Mouse (Mus musculus): ENCODE measurements at regions not wholly inside any gene's neighbourhood (a gene's known extent, or its start where the extent isn't known, plus 50 kb on each side); places are given as distances from the start of the nearest gene placed in this dataset.

DNA sequence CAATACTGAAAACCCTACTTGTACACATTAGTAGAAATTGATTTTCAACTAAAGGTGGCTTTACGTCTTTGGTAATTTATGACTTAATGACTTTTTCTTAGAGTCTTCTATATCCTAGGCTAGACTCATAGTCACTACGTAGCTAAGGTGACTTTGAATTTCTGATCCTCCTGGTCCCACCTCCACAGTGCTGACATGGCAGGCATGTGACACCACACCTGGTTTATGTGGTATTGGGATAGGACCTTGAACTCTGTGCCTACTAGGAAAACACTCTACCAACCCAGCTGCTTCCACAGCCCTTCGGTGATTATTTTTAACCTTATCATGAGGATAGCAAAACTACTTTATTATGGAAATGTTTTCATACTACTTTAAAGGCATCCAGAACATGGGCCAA is 51.5 kb upstream of the D7Ertd443e start:
- no peak for DNase-seq (ENCODE audit: low spot score)

DNA sequence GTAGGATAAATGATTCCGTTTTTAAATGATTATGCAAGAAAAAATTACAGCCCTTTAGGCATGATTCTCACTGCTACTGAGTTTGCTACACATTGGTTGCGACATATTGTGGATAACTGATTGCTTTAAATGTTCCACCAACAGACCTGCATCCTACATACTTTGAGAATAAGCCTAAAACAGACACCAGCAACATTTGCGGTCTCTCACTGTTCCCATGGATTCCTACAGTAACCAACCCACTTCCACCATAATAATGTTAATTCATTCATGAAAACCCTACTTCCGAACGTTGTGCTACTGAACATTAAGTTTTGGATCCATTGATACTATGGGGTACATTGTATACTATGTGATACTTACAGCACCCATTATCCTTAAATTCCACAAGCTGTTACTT is 53.8 kb upstream of the D7Ertd443e start:
- no peak for DNase-seq (ENCODE audit: low spot score)

DNA sequence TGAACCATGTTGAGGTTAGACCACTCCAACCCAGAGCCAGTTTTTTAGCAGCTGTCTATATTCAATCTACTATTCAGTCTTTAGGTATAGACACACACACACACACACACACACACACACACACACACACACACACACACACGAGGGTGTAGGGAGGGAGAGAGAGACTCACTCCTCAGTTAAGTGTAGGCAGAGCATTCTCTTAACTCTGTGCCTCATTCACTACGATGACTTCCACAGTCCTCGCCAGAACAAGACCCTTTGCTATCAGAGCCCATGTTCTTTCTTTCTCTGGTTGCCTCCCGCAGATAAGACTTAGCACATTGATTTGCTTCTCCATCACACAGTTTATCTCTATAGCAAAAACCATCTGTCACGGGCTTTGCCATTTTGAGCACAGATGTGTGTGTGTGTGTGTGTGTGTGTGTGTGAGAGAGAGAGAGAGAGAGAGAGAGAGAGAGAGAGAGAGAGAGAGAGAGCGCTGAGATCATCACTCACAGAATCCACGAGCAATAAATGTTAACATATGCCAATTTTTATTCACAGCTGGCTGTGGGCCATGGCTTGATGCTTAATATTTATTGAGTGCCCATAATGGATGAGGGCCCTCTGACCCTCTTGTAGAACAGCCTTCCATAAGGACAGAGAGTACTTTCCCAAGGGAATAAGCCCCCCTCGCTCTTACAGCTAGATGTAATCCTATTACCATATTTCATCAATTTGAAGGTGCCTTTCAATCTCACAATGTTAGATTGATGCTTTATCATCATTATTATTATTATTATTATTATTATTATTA is 59.7 kb upstream of the D7Ertd443e start:
- no peak for DNase-seq (ENCODE audit: low spot score)

DNA sequence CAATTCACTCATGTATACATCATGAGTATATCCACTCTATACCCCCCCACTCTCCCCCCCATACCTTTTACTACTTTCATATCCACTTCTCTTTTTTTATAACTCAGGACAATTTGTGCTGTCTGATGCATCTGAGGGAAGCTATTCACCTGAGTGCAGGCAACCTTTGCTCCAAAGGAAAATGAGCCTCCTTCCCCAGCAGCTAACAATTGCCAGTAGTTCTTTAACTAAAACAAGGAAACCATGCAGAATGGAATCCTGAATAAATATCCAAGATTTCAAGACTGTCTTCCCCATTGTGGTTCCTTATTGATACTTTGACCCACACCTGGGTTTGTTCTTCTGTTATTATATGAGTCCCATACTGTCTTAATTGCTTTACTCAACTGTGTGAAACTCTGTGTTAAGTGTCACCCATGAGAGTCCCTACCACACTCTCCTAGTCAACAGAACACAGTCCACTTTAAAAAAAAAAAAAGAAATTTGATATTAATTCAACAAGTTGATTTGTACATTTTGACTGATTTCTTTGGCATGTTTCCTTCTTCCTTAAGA is 62.3 kb upstream of the D7Ertd443e start:
- no peak for DNase-seq (ENCODE audit: low spot score)

DNA sequence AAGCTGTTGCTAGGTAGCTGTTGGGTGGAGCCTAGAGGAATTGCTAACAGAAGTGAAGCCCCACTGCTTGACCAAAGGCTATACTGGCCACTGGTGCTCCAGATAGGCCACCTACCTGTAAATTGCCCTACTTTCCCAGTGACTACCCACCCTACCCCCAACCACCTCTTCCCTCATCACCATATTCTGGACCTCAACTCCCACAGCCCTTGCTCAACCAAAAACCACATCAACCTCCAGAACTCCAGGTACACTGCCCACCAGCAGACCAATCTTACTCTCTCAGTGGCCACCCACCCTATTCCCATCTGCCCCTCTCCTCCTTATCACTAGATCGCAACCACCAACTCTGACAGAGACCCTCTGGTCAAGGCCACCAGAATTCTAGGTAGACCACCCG is 63.4 kb upstream of the D7Ertd443e start:
- DNase-seq (ENCODE audit: low spot score) = no peak

DNA sequence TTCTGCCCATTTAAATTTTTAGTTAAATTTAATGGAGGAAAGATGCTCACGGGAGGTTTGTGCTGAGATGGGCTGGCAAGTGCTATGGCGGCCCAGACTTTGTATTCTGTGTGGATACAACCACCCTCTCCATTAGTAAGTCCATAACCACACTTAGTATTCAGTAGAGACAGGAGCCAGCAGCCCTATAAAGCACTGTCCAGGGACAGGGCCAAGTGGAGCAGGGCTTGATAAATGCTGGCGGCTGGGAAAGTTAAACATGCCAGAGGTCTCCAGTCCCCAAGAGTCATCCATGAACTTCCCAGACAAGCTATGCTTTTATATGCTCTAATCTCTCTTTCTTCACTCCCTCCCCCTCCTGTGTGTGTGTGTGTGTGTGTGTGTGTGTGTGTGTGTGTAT is 77.2 kb upstream of the D7Ertd443e start:
- no peak for DNase-seq (ENCODE audit: low spot score)

DNA sequence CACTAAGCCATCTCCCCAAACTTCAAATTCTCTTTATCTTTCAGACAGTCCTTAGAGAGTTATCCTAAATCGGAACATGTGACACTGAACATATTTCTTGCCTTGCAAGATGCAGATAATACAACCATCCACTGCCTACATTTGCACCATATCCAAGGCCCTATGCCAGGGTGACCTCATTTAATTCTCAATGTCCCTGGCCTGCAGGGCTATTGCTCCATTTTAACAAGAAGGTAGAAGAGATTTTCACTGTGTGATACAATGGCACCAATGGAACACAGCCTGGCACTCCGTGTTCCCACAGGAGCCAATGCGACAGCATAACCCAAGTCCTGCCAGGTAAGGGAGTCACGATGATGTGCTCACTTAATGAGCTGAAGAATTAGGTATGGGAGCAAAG is 77.9 kb upstream of the D7Ertd443e start:
- no peak for DNase-seq (ENCODE audit: low spot score)

DNA sequence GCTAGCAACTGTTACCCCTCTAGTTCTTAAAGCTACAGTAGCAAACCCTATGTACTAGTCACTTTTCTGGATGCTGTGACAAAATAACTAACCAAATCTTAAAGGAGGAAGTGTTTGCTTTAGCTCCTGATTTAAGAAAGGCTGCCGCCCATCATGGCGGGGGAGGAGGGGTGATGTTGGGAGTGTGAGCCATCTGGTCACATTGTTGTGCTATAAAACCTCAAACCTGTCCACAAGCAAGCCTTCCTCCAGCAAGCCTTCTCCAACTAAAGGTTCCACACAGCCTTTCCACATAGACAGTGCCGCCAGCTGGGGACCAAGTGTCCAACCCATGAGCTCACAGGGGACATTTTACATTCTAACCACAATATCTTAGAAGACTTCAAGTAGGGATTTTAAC is 81.8 kb upstream of the D7Ertd443e start:
- DNase-seq (ENCODE audit: low spot score) = no peak

DNA sequence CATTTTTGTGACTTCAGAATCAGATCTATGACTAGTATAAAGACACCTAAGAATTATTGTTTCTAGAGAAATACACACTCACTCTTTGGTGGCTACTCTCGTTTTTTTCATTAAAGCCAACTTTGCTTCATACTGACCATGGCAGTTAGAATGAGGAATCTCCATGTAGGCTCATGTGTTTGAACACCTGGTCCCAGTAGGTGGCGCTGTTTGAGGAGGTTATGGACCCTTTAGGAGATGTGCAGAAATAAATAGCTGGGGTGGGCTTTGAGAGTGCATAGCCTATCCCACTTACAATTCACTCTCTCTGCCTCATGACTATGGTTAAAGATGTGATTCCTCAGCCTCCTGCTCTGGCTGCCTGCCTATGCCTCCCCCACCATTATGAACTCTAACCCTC is 85.8 kb upstream of the D7Ertd443e start:
- DNase-seq (ENCODE audit: low spot score) = peak; percentile 22

DNA sequence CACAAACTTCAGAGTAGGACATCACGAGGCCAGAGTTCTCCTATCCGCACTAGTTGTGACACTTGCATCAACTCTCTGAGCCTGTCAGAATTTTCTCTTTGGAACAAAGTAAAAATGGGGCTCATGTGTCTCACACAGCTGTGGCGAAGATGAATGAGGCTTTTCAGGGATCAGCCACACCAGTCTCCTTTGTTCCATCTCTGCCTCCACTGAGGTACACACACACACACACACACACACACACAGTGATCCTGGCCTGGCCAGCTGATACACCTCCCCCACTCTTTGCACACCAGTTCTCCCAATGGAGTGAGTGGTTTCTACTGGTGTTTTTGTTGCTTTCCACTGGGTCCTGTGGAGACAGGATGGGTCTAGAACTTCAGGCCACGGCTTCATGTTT is 105.9 kb upstream of the D7Ertd443e start:
- no peak for DNase-seq (ENCODE audit: low spot score)

DNA sequence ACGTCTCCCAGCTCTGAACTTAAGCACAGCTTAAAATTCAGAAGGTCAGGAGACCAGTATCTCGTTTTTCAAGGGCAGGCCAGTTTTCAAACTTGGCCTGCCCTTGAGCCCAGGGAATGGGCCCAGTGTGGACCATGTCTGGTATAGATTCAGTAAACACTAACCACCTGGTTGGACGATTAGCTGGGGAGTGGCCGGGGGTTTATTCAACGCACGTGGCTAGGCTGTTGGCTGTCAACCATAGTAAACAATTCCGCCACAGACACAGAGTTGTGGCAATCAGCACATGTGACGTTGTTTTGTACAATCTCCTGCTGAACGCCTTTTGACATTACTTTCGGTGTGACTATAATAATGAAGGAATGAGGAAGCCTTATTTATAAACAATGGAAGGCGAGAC is 111.8 kb upstream of the D7Ertd443e start:
- DNase-seq (ENCODE audit: low spot score) = no peak

DNA sequence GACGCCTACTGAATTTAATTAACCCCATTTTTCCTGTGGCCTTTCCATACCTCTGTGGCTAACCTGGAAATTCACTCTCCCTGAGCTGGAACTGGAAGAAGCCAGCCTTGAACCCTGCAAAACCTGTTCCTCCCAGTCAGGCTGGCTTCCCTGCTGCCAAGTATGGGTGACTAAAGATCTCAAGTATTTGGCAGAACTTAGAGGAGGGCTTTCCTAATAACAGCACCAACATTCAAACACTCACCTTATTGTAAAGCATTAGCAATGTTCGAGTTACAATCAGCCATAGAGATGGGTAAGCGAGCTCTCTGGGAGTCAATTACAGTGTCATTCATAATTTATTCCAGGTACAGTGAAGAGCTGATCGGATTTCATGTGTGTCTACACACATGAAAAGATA is 112.4 kb upstream of the D7Ertd443e start:
- DNase-seq (ENCODE audit: low spot score) = no peak

DNA sequence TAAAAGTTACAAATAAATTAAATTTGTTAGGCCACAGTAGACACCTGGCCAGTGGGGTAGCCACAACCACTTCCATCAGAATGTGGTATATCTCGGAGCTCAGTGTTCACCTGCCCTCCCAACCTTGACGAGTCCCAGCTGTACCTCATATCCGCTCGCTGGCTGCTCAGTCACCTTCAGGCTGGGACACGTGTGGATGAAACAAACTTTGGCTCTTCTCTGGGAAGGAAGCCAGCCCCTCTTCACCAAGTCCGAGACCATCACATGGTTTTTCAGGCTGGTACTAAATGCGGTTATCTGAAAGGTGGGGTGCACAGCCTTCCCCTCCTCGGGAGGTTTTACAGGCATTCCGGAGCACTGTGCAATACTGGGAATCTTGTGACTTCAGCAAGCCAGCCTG is 113.3 kb upstream of the D7Ertd443e start:
- DNase-seq (ENCODE audit: low spot score) = no peak

DNA sequence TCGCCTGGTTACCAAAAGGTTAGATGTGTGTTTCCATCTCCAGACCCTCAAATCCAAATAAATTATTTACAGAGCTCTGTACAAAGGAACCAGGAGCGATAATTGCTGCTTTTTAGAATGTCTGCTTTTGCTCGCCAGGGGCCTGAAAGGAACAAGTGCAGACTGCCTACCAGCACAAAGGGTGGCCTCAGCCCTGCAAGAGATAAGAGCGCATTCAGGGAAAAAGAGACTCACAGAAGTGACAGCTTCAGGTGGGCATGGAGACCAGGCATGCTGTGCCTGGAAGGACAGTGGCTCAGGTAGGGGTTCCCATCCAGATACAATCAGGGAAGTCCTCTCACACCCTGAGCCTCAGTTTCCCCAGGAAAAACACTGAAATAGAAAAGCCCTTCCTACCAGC is 114.0 kb upstream of the D7Ertd443e start:
- DNase-seq (ENCODE audit: low spot score) = no peak

DNA sequence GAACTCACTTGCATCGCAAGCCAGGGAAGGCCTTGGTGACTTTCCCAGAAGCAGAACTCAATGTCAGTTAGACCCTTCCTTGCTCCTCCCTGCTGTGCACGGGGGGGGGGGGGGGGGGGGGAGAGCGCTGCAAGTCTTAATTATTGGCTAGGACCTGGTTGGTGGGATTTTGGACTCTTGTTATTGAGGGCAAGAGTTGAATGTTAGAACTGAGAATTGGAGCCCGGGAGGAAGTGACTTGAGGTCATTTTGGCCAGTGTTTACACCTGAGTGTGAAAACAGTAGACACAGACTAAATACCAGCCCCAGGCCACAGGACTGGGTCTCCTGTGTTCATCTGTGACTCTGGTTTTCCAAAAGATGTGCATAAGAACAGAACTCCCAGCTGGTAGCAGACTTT is 114.7 kb upstream of the D7Ertd443e start:
- DNase-seq (ENCODE audit: low spot score) = no peak

DNA sequence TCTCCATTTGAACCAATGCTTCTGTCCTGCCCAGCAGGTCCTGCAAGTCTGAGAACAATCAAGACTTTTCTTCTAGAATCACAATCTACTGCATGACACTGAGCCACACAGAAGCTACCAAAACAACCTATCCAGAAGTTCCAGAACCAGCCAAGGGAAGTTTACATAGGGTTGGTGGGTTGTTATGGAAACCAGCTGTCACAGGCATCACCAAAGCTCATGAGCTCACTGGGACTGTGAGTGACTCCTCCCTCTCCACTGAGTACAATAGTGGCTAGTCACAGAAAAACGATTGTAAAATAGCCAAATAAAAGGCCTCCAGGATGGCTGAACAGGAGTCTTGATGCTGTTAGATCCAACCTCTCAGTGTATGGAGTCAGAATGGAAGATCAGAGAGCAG is 115.6 kb upstream of the D7Ertd443e start:
- DNase-seq (ENCODE audit: low spot score) = no peak

DNA sequence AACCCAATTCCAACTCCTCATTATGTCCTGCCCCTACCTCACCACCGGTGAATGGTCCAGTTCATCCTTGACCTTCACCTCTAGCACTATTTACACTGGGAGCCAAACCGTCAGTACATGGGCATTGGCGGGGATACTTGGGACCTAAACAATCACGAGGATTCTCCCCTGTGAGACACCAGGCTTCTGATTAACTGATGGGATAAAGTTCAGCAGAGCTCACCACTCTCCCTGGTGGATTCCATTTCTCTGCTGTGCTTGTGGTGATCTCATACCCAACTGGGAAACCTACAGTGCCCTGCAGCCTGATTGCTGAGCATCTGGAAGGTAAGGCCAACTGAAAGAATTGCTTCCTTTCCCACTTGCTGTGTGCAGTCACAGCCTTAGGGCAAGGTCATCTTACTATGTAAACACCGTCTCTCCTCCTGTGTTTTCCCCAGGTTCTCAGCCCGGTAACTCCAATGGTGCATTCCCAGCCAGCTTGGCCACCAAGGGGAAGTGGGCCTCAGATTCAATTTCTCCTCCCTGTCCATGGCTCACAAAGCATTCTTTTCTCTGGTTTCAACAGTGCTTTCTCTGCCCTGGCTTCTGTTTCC is 125.0 kb upstream of the D7Ertd443e start:
- DNase-seq (ENCODE audit: low spot score) = no peak

DNA sequence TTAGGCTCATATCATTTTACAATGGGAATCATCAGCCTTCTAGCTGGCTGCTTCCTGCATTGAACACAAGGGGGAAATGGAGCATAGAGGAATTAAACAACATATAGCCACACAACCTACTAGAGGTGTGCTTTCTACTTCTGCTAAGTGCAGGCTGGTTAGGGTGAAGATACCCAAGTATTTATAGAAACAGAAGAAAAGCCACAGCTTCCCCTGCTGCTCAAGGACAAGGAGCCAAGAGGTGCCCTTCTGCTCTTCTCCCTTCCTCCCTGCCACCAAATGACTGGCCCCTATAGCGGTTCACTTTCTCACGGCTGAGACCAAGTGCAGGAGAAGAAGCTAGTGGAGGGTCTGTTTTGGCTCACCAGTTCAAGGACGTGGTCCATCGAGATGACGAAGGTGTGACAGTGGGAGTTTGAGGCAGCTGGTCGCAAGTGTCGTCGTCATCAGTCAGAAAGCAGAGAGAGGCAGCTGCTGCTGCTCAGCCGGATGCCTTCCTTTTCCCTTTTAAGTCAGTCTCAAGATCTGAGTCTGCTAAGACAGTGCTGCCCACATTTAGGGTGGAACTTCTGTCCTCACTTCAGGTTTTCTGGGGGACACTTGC is 134.0 kb upstream of the D7Ertd443e start:
- DNase-seq (ENCODE audit: low spot score) = no peak

DNA sequence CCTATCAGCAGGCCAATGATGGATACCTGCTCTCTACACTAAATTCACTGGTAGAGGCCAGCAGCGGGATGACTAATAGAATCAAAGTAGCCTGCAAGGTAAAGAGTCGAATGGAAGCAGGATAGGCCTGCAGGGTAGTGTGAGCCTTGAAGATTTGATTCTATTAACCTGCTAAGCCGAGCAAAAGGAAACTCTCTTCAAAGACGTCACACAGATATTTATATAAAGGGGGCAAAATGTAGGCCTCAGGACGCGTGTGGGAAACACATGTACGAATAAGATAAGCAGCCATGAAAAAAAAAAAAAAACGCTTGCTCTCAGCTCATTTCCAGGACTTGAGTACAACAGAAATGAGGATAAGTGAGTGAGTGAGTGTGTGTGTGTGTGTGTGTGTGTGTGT is 138.4 kb upstream of the D7Ertd443e start:
- peak; percentile 61 for DNase-seq (ENCODE audit: low spot score)

DNA sequence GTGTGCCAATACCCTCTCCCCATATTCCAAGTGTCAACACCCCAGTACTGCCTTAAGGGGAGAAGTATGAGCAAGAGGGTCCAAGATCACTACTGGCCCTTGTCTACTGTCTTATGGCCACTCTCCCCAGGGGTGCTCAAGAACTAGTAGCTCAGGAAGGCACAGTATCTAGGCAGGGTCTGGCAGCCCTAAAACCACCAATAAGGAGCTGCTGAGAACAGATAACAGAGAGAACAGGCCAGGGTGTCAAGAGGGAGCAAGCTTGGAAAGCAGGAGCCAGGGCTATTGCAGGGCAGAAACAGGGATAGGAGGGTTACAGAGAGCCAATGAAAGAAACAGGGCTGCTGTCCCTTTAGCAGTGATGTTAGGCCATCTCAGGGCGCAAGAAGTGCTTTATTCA is 139.6 kb upstream of the D7Ertd443e start:
- DNase-seq (ENCODE audit: low spot score) = peak; percentile 34

DNA sequence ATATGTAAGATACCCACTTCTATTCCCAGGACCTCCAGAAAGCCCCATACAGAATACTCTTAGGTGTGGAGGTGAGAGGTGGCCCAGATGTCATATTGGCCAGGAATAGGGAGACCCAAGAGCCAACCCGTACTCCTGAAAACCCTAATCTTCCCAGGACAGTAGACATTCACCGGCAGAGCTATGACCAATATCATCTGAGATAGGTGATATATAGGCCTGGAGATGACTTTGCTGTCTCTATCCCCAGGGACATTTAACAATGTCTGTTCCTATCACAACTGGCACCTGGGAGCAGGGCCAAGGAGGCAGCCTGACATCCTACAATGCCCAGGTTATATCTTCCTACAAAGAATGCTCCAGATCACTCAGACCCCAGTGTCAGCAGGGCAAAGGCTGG is 140.0 kb upstream of the D7Ertd443e start:
- no peak for DNase-seq (ENCODE audit: low spot score)

DNA sequence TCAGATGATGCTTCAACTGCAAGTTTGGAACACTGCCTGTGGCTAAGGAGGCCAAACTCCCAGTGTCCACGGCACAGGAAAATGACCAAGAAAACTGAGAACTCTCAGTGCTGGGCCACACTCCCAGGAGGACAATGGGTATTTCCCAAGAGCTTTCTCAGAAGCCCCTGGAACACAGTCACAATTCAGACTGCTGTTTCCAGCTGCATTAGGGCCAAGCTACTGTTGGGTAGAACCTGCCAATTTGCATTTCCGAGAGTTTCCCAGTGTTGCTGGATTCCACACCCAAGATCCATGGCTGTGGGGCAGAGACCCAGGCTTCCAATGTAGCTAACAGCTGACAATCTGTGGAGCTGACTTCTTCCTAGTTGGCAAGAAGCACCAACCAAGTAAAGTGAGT is 141.9 kb upstream of the D7Ertd443e start:
- no peak for DNase-seq (ENCODE audit: low spot score)

DNA sequence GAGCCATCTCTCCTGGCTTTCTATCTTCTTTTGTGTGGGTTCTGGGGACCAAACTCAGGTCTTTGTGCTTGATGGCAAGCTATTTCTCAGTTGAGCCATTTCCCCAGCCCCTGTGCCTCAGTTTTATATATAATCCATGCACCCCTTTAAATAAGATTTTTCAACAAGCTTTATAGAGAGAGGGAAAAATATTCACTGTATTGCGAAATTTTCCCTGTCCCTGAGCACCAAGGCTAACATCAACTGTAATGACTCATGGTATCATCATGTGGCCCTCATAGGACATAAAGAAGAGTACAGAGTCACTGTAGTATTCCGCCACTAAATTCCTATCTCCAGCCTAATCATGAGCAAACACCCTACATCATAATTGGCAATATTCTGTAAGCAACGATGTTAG is 142.4 kb upstream of the Dock1 start:
- DNase-seq (ENCODE audit: low spot score) = no peak
